Mouse (Mus musculus): ENCODE results near the gene Ddx17. TPM values are rescaled to one million over a fixed set of nuclear protein-coding genes. Genes with fewer than 3 reads are reported as not detected.

Ddx17 gene
- polyA plus RNA-seq, 2 experiments, result 13.9 to 104 TPM

DNA sequence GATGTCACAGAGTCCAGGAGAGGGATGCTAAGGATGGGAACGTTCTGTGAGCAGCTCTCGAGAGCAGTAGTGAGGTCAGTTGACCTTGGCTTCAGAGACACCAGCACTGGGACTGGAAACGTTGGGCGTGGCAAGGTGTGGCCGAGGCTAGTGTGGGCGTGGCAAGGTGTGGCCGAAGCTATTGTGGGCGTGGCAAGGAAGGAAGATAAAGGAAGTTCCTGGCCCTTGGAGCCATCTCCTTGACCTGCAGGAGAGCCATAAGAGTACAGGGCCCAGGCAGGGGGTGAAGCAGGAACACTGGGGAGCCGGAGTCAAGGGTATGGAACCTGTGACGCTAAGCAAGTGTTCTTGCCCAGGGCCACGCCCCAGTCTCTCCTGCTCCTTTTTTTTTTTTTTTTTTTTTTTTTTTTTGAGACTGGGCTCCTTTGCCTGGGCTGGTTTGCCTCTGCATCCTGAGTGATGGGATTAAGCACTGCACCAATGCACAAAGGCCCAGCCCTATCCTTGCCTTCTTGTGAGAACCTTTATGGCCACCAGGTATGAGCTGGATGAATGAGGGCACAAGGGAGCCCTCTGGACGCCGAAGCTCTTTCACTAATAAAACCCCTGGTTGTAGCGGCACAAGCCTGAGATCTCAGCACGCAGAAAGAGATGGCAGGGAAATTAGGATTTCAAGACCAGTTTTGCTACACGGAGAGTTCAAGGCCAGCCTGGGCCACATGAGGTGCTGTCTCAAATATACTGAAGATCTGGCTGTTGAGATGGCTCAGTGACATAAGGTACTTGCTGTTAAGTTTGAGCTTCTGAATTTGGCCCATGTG is 26.9 kb downstream of the Ddx17 start:
- H3K9me3 ChIP-seq (ENCODE audit: control insufficient read depth, low read length), result no peaks in the 10 kb centered on the region
- no peaks in the 10 kb centered on the region for H3K36me3 ChIP-seq (replicated peaks; ENCODE audit: control insufficient read depth, insufficient read depth, low read depth)
- H3K4me1 ChIP-seq (replicated peaks; ENCODE audit: control insufficient read depth in 2 of 2, insufficient read depth in 2 of 2, low read length in 1 of 2), result peaks cover 11 to 13% of the 10 kb centered on the region in 2 experiments
- DNase-seq (ENCODE audit: low read depth in 3 of 3, low spot score in 3 of 3) (peak; percentile 10 to 28 (median 26)), ATAC-seq (ENCODE audit: insufficient read depth) (peak; percentile 21; the same call in 1 of the 2 replicates)
- H3K9ac ChIP-seq (replicated peaks), result no peak overlapping the region
- 31% methylated on average over 16 of the region's 16 CpGs for WGBS (ENCODE audit: insufficient replicate concordance)
- no peak overlapping the region for H3K27ac ChIP-seq
- H3K4me3 ChIP-seq (ENCODE audit: insufficient read depth in 1 of 2, low read depth in 2 of 2, low read length in 2 of 2), result no peak overlapping the region
- peak overlapping the region; percentile 27; the same call in 1 of the 2 replicates for H3K4me2 ChIP-seq (ENCODE audit: low read depth)
- TF ChIP-seq CTCF (IDR thresholded peaks at IDR 0.05; ENCODE audit: low read depth), result no peak
- no peak for TF ChIP-seq EP300 (IDR thresholded peaks at IDR 0.05; ENCODE audit: low read depth)
- H3K27me3 ChIP-seq (ENCODE audit: control insufficient read depth, insufficient read depth, low read length), result peaks cover 36% of the 10 kb centered on the region

DNA sequence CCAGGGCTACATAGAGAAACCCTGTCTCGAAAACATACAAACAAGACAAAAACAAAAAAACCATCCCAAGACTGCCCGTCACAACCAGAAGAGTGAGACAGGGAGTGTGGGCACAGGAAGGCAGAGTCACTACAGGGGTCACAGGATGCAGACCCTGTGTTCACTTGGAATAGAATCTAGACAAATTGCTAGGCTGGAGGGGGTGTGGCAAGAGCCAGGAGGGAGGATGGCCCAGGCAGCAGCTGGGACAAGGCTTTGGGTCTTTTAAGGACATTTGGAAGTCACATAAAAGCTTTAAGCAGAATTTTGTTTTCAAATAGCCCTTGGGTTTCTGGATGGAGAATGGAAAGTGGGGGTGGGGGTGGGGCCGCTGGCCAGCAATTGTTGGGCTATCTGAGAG is 28.0 kb downstream of the Ddx17 start:
- H3K36me3 ChIP-seq (replicated peaks; ENCODE audit: control insufficient read depth, insufficient read depth, low read depth), result no peaks in the 10 kb centered on the region
- DNase-seq (ENCODE audit: low read depth in 3 of 3, low spot score in 3 of 3) (no peak), ATAC-seq (ENCODE audit: insufficient read depth) (no peak)
- WGBS (ENCODE audit: insufficient replicate concordance), result 65% methylated on average over 3 of the region's 3 CpGs
- no peaks in the 10 kb centered on the region for H3K9me3 ChIP-seq (ENCODE audit: control insufficient read depth, low read length)
- H3K4me1 ChIP-seq (replicated peaks; ENCODE audit: control insufficient read depth in 2 of 2, insufficient read depth in 2 of 2, low read length in 1 of 2), result peaks cover 11 to 13% of the 10 kb centered on the region in 2 experiments
- H3K27me3 ChIP-seq (ENCODE audit: control insufficient read depth, insufficient read depth, low read length), result peaks cover 47% of the 10 kb centered on the region
- no peak overlapping the region for H3K27ac ChIP-seq
- no peak overlapping the region for H3K9ac ChIP-seq (replicated peaks)
- H3K4me2 ChIP-seq (ENCODE audit: low read depth), result no peak overlapping the region
- TF ChIP-seq CTCF (IDR thresholded peaks at IDR 0.05; ENCODE audit: low read depth) (no peak), EP300 (IDR thresholded peaks at IDR 0.05; ENCODE audit: low read depth) (no peak)
- no peak overlapping the region for H3K4me3 ChIP-seq (ENCODE audit: insufficient read depth in 1 of 2, low read depth in 2 of 2, low read length in 2 of 2)

DNA sequence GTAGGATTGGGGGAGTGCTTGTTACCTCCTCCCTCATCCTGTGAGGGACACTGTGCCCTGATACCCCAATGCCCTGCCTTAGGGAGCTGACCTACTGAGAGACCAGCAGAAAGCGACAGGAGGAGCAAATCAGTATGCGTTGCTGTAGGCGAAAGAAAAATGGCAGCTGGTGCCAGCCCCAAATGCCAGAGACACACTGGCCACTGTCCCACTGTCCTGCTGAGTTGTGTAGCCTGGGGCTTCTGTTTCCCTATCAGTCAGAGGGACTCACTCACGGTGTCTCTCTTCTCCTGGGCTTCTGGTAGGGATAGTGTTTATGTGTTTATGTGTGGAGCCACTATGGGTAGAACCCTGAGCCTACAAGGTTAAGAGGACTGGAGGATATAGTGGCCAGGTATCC is 28.8 kb downstream of the Ddx17 start:
- no peaks in the 10 kb centered on the region for H3K9me3 ChIP-seq (ENCODE audit: control insufficient read depth, low read length)
- ATAC-seq (ENCODE audit: insufficient read depth) (no peak), DNase-seq (ENCODE audit: low read depth in 3 of 3, low spot score in 3 of 3) (no peak)
- 78% methylated on average over 4 of the region's 4 CpGs for WGBS (ENCODE audit: insufficient replicate concordance)
- H3K9ac ChIP-seq (replicated peaks), result no peak overlapping the region
- H3K36me3 ChIP-seq (replicated peaks; ENCODE audit: control insufficient read depth, insufficient read depth, low read depth), result no peaks in the 10 kb centered on the region
- peaks cover 11 to 13% of the 10 kb centered on the region in 2 experiments for H3K4me1 ChIP-seq (replicated peaks; ENCODE audit: control insufficient read depth in 2 of 2, insufficient read depth in 2 of 2, low read length in 1 of 2)
- H3K4me2 ChIP-seq (ENCODE audit: low read depth), result no peak overlapping the region
- H3K27me3 ChIP-seq (ENCODE audit: control insufficient read depth, insufficient read depth, low read length), result peaks cover 53% of the 10 kb centered on the region
- no peak overlapping the region for H3K27ac ChIP-seq
- TF ChIP-seq CTCF (IDR thresholded peaks at IDR 0.05; ENCODE audit: low read depth), result no peak
- no peak for TF ChIP-seq EP300 (IDR thresholded peaks at IDR 0.05; ENCODE audit: low read depth)
- H3K4me3 ChIP-seq (ENCODE audit: insufficient read depth in 1 of 2, low read depth in 2 of 2, low read length in 2 of 2), result no peak overlapping the region

DNA sequence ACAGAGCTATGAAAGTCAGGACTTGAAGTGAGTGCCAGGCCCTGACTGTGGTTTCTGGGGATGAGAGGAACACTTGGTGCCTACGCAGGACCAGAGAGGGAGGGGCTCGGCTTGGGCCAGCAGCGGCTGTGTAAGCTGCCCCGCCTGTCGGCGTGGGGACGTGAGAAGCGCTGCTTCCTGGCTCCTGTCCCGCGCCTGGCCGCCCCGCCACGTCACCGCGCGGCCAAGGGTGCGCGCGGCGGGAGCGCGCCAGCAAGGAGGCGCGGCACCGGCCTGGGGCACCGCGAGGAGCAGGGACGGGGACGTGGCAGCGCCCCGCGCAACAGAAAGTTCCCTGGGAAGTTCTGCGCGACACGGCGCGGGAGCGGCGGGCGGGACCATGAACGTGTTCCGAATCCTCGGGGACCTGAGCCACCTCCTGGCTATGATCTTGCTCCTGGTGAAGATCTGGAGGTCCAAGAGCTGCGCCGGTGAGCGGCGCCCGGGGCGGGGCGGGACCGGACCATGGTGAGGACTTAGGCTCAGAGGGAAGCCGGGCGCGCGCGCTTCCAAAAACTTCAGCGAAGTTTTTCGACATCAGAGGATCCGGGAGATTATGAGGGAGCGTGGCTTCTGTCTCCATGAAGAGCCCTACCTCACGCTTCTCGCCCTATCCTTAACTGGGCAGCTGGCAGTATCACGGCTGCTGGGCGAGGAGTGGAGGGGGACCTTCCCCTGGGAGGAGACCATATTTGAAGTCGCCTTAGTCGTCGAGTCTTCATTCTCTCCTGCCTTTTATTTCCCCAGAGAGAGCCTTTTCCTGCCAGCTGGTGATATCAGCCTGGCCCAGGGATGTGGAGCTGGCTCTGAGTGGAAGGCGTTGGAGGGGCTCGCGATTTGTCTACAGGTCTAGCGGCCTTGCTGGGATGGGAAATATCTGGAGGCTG is 30.1 kb downstream of the Ddx17 start, which contains the start of gene Kdelr3:
Gene Kdelr3, plus strand, starts transcription at position 241 of the 926 bp plus-strand sequence.
- Histone ChIP-seq H3K4me3 (ENCODE audit: insufficient read depth in 1 of 2, low read depth in 2 of 2, low read length in 2 of 2) (peak within 1 kb of the TSS; percentile 31 to 54), H3K9me3 (ENCODE audit: control insufficient read depth, low read length) (no peaks in the 10 kb centered on the region), H3K36me3 (replicated peaks; ENCODE audit: control insufficient read depth, insufficient read depth, low read depth) (no peaks in the 10 kb centered on the region), H3K4me1 (replicated peaks; ENCODE audit: control insufficient read depth in 2 of 2, insufficient read depth in 2 of 2, low read length in 1 of 2) (peaks cover 11 to 13% of the 10 kb centered on the region in 2 experiments), H3K27me3 (ENCODE audit: control insufficient read depth, insufficient read depth, low read length) (peaks cover 65% of the 10 kb centered on the region), H3K4me2 (ENCODE audit: low read depth) (peak within 1 kb of the TSS; percentile 49), H3K9ac (replicated peaks) (no peak within 1 kb of the TSS), H3K27ac (no peak within 1 kb of the TSS)
- ATAC-seq (ENCODE audit: insufficient read depth), result no peak
- DNase-seq (ENCODE audit: low read depth in 3 of 3, low spot score in 3 of 3), result no peak
- TF ChIP-seq CTCF (IDR thresholded peaks at IDR 0.05; ENCODE audit: low read depth) (no peak), EP300 (IDR thresholded peaks at IDR 0.05; ENCODE audit: low read depth) (no peak)
- 1% methylated on average over 71 of the region's 71 CpGs for WGBS (ENCODE audit: insufficient replicate concordance)

Measured in liver, embryonic 14.5 days (tissue).